Mouse (Mus musculus) MEL (cell line): ENCODE data around the gene Fbn1.

Experiments used
- CTCF ChIP-seq, 3 experiments: IDR thresholded peaks in 2 of 3; conservative IDR thresholded peaks in 1 of 3; 2 replicates each; pipeline ENCODE4 v1.5.1; 2011 to 2012; ENCODE audit warnings: low read length in 3 of 3, low read depth in 2 of 3, mild to moderate bottlenecking in 2 of 3, improper control_type of control experiment in 1 of 3, inconsistent platforms in 1 of 3, mixed read lengths in 1 of 3, moderate library complexity in 1 of 3; ENCODE audit not compliant: control insufficient read depth in 1 of 3, insufficient read depth in 1 of 3, poor library complexity in 1 of 3, severe bottlenecking in 1 of 3
- POLR2A ChIP-seq, 2 experiments: IDR thresholded peaks; 2 replicates each; pipeline ENCODE4 v1.6.1; 2011 to 2012; ENCODE audit warnings: low read length in 2 of 2, mild to moderate bottlenecking in 2 of 2, control low read depth in 1 of 2, improper control_type of control experiment in 1 of 2, low read depth in 1 of 2, moderate library complexity in 1 of 2; ENCODE audit not compliant: control insufficient read depth in 1 of 2, insufficient read depth in 1 of 2, poor library complexity in 1 of 2
- TBP ChIP-seq: IDR thresholded peaks from 2 replicates; pipeline ENCODE4 v1.8.0; 2011; ENCODE audit warnings: low read depth, low read length, improper control_type of control experiment

- TF ChIP-seq CTCF (IDR thresholded peaks at IDR 0.05 in 2 of 3, conservative IDR thresholded peaks at IDR 0.05 in 1 of 3; ENCODE audit: control insufficient read depth in 1 of 3, insufficient read depth in 1 of 3, low read depth in 2 of 3, low read length in 3 of 3, poor library complexity in 1 of 3, severe bottlenecking in 1 of 3) = no peak
- no peak for TF ChIP-seq POLR2A (IDR thresholded peaks at IDR 0.05; ENCODE audit: control insufficient read depth in 1 of 2, insufficient read depth in 1 of 2, low read depth in 1 of 2, low read length in 2 of 2, poor library complexity in 1 of 2)
- no peak for TF ChIP-seq TBP
These were observed 33.1 kb downstream of the Fbn1 start for GRCm38 (mm10) chr2:125474690-125475089.
